Mouse (Mus musculus): Measurements from ENCODE around the gene Chrdl2. TPM values are rescaled to one million over a fixed set of nuclear protein-coding genes. Genes with fewer than 3 reads are reported as not detected.

Chrdl2 gene
- polyA plus RNA-seq, 1 experiment from 2014 or later = 1.2 TPM

GRCm38 (mm10) chr7:99975819-99976575 is 30.0 kb upstream of the Chrdl2 start:
- H3K36me3 ChIP-seq (ENCODE audit: control insufficient read depth, insufficient read depth) = no peaks in the 10 kb centered on the region
- WGBS = 68% methylated on average over 5 of the region's 5 CpGs
- H3K27me3 ChIP-seq (replicated peaks; ENCODE audit: control insufficient read depth, insufficient read depth, low read length) = no peaks in the 10 kb centered on the region
- no peaks in the 10 kb centered on the region for H3K9me3 ChIP-seq (ENCODE audit: control insufficient read depth)
- no peak overlapping the region for H3K4me2 ChIP-seq (replicated peaks; ENCODE audit: low read depth)
- no peaks in the 10 kb centered on the region; the same call in 1 of the 2 replicates for H3K4me1 ChIP-seq (replicated peaks; ENCODE audit: control insufficient read depth, insufficient read depth, low read length)
- ATAC-seq = no peak
- H3K27ac ChIP-seq (ENCODE audit: low read depth, low read length) = no peak overlapping the region
- no peak for TF ChIP-seq CTCF (IDR thresholded peaks at IDR 0.05; ENCODE audit: low read depth)
- H3K9ac ChIP-seq (ENCODE audit: low read depth, low read length) = no peak overlapping the region
- no peak overlapping the region for H3K4me3 ChIP-seq (ENCODE audit: low read depth, low read length)

GRCm38 (mm10) chr7:99978041-99978440 is 27.9 kb upstream of the Chrdl2 start:
- Histone ChIP-seq H3K27ac (ENCODE audit: low read depth, low read length) (no peak overlapping the region), H3K4me3 (ENCODE audit: low read depth, low read length) (no peak overlapping the region), H3K9me3 (ENCODE audit: control insufficient read depth) (no peaks in the 10 kb centered on the region), H3K4me1 (replicated peaks; ENCODE audit: control insufficient read depth, insufficient read depth, low read length) (no peaks in the 10 kb centered on the region; the same call in 1 of the 2 replicates), H3K9ac (ENCODE audit: low read depth, low read length) (no peak overlapping the region), H3K36me3 (ENCODE audit: control insufficient read depth, insufficient read depth) (no peaks in the 10 kb centered on the region), H3K27me3 (replicated peaks; ENCODE audit: control insufficient read depth, insufficient read depth, low read length) (no peaks in the 10 kb centered on the region), H3K4me2 (replicated peaks; ENCODE audit: low read depth) (no peak overlapping the region)
- TF ChIP-seq CTCF (IDR thresholded peaks at IDR 0.05; ENCODE audit: low read depth) = no peak
- no peak for ATAC-seq
- WGBS = 84% methylated on average over 2 of the region's 2 CpGs

GRCm38 (mm10) chr7:99979081-99979480 is 26.9 kb upstream of the Chrdl2 start:
- Histone ChIP-seq H3K9me3 (ENCODE audit: control insufficient read depth) (no peaks in the 10 kb centered on the region), H3K4me2 (replicated peaks; ENCODE audit: low read depth) (peak overlapping the region; percentile 85), H3K27ac (ENCODE audit: low read depth, low read length) (0 out of 2 replicates have a peak overlapping the region, but pooled peaks have one; percentile 90), H3K9ac (ENCODE audit: low read depth, low read length) (peak overlapping the region; percentile 99), H3K27me3 (replicated peaks; ENCODE audit: control insufficient read depth, insufficient read depth, low read length) (no peaks in the 10 kb centered on the region), H3K4me1 (replicated peaks; ENCODE audit: control insufficient read depth, insufficient read depth, low read length) (no peaks in the 10 kb centered on the region; the same call in 1 of the 2 replicates), H3K36me3 (ENCODE audit: control insufficient read depth, insufficient read depth) (no peaks in the 10 kb centered on the region), H3K4me3 (ENCODE audit: low read depth, low read length) (peak overlapping the region; percentile 99)
- 10% methylated on average over 6 of the region's 6 CpGs for WGBS
- ATAC-seq = no peak
- TF ChIP-seq CTCF (IDR thresholded peaks at IDR 0.05; ENCODE audit: low read depth) = no peak

GRCm38 (mm10) chr7:99979546-99980131 is 26.3 kb upstream of the Chrdl2 start:
- H3K4me1 ChIP-seq (replicated peaks; ENCODE audit: control insufficient read depth, insufficient read depth, low read length) = no peaks in the 10 kb centered on the region; the same call in 1 of the 2 replicates
- no peak for TF ChIP-seq CTCF (IDR thresholded peaks at IDR 0.05; ENCODE audit: low read depth)
- WGBS = under 1% methylated on average over 50 of the region's 51 CpGs
- H3K27ac ChIP-seq (ENCODE audit: low read depth, low read length) = peak overlapping the region; percentile 90
- H3K27me3 ChIP-seq (replicated peaks; ENCODE audit: control insufficient read depth, insufficient read depth, low read length) = no peaks in the 10 kb centered on the region
- H3K36me3 ChIP-seq (ENCODE audit: control insufficient read depth, insufficient read depth) = no peaks in the 10 kb centered on the region
- ATAC-seq = peak; percentile 64
- peak overlapping the region; percentile 99 for H3K4me3 ChIP-seq (ENCODE audit: low read depth, low read length)
- H3K9ac ChIP-seq (ENCODE audit: low read depth, low read length) = peak overlapping the region; percentile 99
- H3K9me3 ChIP-seq (ENCODE audit: control insufficient read depth) = no peaks in the 10 kb centered on the region
- H3K4me2 ChIP-seq (replicated peaks; ENCODE audit: low read depth) = peak overlapping the region; percentile 85

GRCm38 (mm10) chr7:99980132-99980591 is 25.8 kb upstream of the Chrdl2 start, which contains the start of gene Rnf169:
Gene Rnf169 (minus strand): TSS chr7:99980448.
- H3K9ac ChIP-seq (ENCODE audit: low read depth, low read length) = peak within 1 kb of the TSS; percentile 99
- H3K27ac ChIP-seq (ENCODE audit: low read depth, low read length) = peak within 1 kb of the TSS; percentile 90
- no peaks in the 10 kb centered on the region for H3K9me3 ChIP-seq (ENCODE audit: control insufficient read depth)
- no peaks in the 10 kb centered on the region; the same call in 1 of the 2 replicates for H3K4me1 ChIP-seq (replicated peaks; ENCODE audit: control insufficient read depth, insufficient read depth, low read length)
- no peaks in the 10 kb centered on the region for H3K27me3 ChIP-seq (replicated peaks; ENCODE audit: control insufficient read depth, insufficient read depth, low read length)
- H3K4me2 ChIP-seq (replicated peaks; ENCODE audit: low read depth) = peak within 1 kb of the TSS; percentile 85
- TF ChIP-seq CTCF (IDR thresholded peaks at IDR 0.05; ENCODE audit: low read depth) = 0 out of 2 replicates have a peak, but pooled peaks have one; percentile 14
- H3K36me3 ChIP-seq (ENCODE audit: control insufficient read depth, insufficient read depth) = no peaks in the 10 kb centered on the region
- ATAC-seq = peak; percentile 93
- peak within 1 kb of the TSS; percentile 99 for H3K4me3 ChIP-seq (ENCODE audit: low read depth, low read length)
- WGBS = under 1% methylated on average over 55 of the region's 55 CpGs

- Histone ChIP-seq H3K9ac (ENCODE audit: low read depth, low read length) (no peak overlapping the region), H3K4me2 (replicated peaks; ENCODE audit: low read depth) (no peak overlapping the region), H3K27ac (ENCODE audit: low read depth, low read length) (no peak overlapping the region), H3K36me3 (ENCODE audit: control insufficient read depth, insufficient read depth) (no peaks in the 10 kb centered on the region), H3K4me1 (replicated peaks; ENCODE audit: control insufficient read depth, insufficient read depth, low read length) (no peaks in the 10 kb centered on the region), H3K4me3 (ENCODE audit: low read depth, low read length) (no peak overlapping the region), H3K27me3 (replicated peaks; ENCODE audit: control insufficient read depth, insufficient read depth, low read length) (no peaks in the 10 kb centered on the region), H3K9me3 (ENCODE audit: control insufficient read depth) (no peaks in the 10 kb centered on the region)
- WGBS = 18% methylated on average over 2 of the region's 2 CpGs
- ATAC-seq = no peak
- peak; percentile 77 for TF ChIP-seq CTCF (IDR thresholded peaks at IDR 0.05; ENCODE audit: low read depth)
Observed at GRCm38 (mm10) chr7:99981311-99981710, 24.7 kb upstream of the Chrdl2 start.
